Mouse (Mus musculus) heart, postnatal 10 days (tissue): Measurements from ENCODE around the gene Cemip2. TPM values are rescaled to one million over a fixed set of nuclear protein-coding genes. Genes with fewer than 3 reads are reported as not detected.

Source experiments
- DNase-seq, 2 experiments: peaks; one replicate each; pipeline ENCODE4 v3.0.0; 2021
- intact Hi-C: fragments of 180-260 bp; cut with DNase I; formaldehyde crosslinking; loops from one replicate; pipeline ENCODE4 v1.15.1; 2025
- total RNA-seq, 2 experiments: library from RNA; stranded (reverse); gene quantifications; 2 replicates each; pipeline ENCODE4 v1.2.3; 2021

Cemip2 gene
- 10 to 100 TPM; 30.1 to 31.4 TPM for total RNA-seq

DNA sequence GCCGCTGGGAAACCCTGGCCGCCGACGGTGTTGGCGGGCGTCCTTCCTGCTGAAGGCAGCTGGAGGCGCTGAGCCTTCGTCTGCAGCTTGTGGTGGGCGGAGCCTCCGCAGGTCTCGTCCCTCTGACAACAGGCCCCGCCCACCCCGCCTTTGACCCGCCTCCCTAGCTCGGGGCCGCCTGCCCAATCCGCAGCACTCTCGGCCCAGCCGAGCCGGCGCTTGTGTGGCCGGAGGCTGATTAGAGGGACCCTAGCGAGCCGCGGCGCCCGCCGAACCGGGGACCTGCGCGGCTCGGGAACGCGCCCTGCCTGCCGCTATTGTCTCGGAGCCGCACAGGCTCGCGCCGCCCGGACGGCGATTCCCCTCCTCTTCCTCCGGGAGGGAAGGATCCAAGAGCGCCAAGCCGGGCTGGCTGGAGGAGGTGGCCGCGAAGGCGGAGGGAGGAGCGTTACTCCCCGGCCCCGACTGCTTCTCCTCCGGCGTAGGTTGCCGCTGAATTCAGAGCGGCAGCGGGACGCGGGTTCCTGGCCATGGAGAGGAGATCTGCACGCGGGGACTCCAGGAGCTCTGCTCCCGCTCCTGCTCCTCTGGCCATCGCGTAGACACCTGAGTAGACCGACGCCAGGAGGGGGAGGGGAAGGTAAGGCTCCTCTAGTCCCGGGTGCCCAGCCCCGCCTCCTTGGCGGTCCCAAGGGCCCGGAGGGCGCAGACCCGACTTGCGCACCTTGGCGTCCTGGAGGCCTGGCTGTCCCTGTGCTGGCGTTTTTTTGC lies at the start of gene Cemip2:
Gene Cemip2, plus strand, starts transcription at position 196 of the 771 bp plus-strand sequence.
- DNase-seq: peak; percentile 97
- intact Hi-C loops: loop anchor here (2.0 to 5.0 kb wide), 5 partner anchors 20 to 524 kb away; no protein-coding TSS in a partner anchor

GRCm38 (mm10) chr19:21728342-21728741 lies 49.8 kb upstream of the Cemip2 start:
- intact Hi-C loops: no loop called here
- no peak for DNase-seq

DNA sequence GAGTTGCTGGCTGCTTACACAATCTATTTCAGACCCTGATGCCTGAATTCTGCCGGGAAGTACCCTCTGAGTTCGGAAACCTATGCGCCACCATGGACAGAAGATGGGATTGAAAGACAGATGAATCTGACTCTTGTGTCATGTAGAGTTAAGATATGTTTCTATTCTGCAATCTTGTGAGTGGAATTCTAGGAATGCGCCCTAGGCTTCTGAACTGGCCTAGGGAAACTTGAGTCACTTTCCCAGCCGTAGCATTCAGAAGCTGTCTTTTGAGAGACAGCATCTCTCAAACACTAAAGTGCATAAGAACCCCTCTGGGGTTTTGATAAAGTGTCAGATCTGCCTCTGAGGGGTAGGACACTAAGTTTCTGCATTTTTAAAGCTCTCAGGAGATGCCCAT lies 46.3 kb upstream of the Cemip2 start:
- DNase-seq: no peak
- intact Hi-C loops: loop anchor here (5.0 kb wide), 1 partner anchor 160 kb away; no protein-coding TSS in a partner anchor

DNA sequence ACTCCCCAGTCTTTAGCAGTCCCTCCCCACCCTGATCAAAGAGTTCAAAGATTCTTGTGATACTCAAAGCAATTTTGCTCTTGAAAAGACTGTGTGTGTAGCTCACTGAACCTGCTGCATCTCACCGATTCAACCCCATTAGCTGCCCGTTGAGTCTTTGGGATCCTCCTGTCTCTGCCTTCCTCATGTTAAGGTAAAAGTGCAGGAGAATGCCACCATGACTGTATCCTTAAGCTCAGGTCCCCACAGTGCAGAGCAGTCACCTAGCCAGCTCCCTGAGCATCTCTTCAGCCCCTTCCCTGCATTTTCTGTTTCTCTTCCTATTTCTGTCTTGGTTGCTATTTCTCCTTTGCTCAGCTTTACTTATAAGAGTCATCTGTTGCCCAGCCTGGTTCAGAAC lies 45.0 kb upstream of the Cemip2 start:
- intact Hi-C loops: loop anchor here (5.0 kb wide), 1 partner anchor 161 kb away; no protein-coding TSS in a partner anchor
- no peak for DNase-seq

- intact Hi-C loops: loop anchor here (1.0 to 5.0 kb wide), 3 partner anchors 162 to 570 kb away; no protein-coding TSS in a partner anchor
- peak; percentile 50 to 64 for DNase-seq
Measured at GRCm38 (mm10) chr19:21734112-21734511, 44.0 kb upstream of the Cemip2 start.

DNA sequence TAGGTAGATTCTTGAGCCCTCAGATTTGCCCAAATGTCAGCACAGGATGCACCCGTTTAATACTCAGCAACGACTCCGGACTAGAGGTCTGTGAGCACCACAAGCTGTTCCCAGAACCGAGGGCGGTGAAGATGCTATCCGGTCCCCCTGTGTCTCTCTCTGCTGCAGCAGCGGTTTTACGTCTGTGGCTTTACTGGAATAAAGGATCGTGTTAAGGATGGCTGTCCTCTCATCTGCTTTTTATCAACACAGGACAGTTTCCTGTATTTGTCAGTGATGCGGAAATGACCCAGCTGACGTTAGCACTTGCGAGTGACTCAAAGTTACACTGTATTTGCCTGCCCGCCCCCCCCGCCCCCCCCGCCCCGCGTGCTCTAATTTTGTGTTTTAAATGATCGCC lies 40.7 kb upstream of the Cemip2 start:
- intact Hi-C loops: loop anchor here (5.0 kb wide), 1 partner anchor 85 kb away; the partner anchor contains the start of genes 1110059E24Rik and Abhd17b
- DNase-seq: peak; percentile 40 to 60

GRCm38 (mm10) chr19:21737881-21738590 lies 40.1 kb upstream of the Cemip2 start:
- intact Hi-C loops: loop anchor here (5.0 kb wide), 1 partner anchor 86 kb away; the partner anchor contains the start of genes 1110059E24Rik and Abhd17b

DNA sequence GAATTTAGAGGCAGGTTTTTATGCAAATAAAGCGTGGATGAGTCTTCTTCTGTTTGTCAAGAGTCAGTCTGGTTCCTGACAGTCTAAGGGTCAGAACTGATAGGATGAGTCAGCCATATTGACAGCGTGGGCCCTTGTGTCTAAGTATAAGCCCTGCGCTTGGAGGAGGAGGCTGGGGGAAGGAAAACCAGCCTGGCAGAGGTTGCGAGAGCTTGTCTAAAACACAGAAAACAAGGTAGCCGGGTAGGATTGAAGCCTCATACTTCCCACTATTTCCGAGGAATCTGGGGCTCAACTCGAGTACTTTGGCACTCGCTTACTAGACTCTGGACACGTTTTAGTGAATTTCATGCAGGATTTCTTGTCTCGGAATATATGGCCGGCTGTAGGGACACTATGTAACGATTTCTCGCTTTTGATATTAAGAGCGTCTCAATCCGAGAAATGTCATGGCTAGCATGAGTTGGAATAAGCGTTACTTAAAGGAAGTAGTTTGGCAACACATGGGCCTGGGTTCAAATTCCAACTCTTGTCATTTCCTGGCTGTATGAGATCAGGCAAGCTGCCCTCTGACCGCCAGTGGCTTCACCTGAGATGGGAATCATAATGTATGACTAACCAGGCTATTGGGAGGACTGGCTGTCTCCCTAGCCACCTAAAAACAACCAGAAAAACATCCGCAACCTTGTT lies 39.4 kb upstream of the Cemip2 start:
- intact Hi-C loops: loop anchor here (5.0 kb wide), 1 partner anchor 86 kb away; the partner anchor contains the start of genes 1110059E24Rik and Abhd17b
- DNase-seq: no peak

More at GRCm38 (mm10) chr19:21737881-21738590, 40.1 kb upstream of the Cemip2 start:
- peak; percentile 76 for DNase-seq

DNA sequence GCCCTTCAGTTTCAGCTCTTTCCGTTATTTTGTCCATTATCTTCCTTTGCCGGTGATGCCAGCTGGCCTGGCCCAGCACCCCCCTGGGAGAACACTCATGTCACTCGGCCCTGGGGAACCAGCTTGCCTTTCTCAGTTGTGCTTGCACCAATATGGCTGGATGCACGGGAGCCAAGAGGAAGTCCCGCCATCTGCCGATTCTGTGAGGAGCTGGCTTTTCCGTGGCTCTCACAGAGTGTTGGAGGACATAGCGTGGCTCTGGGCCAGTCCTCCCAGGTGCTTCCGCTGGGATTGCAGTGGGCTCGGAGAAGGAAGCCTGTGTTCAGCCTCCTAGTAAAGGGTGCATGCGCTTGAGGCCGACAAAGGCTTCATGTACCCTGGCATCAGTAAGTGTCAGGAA lies 36.0 kb upstream of the Cemip2 start:
- peak; percentile 19 to 41 for DNase-seq
- intact Hi-C loops: no loop called here

DNA sequence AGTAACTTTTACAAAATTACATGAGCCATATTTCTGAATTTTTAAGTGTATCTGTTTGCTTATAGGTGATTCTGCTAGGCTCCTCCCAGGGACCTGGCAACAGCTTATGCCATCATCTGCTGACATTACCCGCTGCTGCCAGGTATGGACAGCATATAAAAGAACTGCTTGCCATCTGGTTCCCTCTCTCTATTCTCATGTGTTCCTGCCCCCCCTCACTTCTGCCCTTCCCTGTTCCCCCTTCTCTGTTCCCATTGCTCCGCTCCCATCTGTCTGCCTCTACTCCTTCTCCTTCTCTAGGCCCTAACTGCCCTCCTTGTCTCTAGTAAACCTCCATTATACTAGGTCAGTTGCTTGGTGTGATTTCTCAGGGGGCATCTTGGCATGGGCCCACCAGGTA lies 32.6 kb upstream of the Cemip2 start:
- intact Hi-C loops: loop anchor here (5.0 kb wide), 1 partner anchor 562 kb away; no protein-coding TSS in a partner anchor
- no peak for DNase-seq

GRCm38 (mm10) chr19:21747356-21747755 lies 30.8 kb upstream of the Cemip2 start:
- intact Hi-C loops: loop anchor here (1.0 to 5.0 kb wide), 3 partner anchors 176 to 560 kb away; no protein-coding TSS in a partner anchor
- DNase-seq: peak; percentile 71 to 84

- intact Hi-C loops: no loop called here
- no peak for DNase-seq
Measured at GRCm38 (mm10) chr19:21750154-21750553, 28.0 kb upstream of the Cemip2 start.

DNA sequence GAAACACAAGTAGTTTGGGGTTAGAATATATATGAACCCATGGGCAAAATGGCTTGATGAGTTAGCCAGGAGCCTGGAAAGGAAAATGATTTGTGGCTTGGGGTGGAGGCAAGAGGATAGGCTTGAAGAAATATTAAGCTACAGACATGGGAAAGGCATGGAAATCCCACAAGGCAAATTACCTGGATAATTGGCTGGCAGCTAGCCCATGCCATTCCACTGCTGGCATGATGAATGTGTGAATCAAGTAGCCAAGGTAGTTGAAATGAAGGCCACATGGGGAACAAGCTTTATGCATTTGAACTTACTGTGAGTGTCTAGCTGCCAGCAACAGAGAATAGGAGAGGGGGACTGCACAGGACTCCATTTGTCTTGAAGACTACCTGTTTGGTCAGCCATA lies 16.5 kb upstream of the Cemip2 start:
- intact Hi-C loops: no loop called here
- DNase-seq: no peak

DNA sequence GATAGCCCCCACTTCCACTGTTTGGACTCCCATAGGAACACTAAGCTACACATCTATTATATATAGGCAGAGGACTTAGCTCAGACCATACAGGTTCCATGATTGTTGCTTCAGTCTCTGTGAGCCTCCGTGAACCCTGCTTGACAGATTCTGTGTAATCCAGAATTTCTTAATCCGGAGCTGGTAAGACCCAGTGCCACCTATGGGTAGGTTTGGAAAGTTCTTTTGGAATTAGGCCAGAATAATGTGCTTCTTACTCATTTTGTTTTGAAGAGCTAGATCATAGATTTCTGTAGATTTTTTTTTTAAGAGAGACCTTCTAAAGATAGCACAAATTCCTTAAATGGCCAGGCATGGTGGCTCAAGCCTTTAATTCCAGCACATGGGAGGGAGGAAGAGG lies 14.1 kb upstream of the Cemip2 start:
- intact Hi-C loops: no loop called here
- DNase-seq: no peak

DNA sequence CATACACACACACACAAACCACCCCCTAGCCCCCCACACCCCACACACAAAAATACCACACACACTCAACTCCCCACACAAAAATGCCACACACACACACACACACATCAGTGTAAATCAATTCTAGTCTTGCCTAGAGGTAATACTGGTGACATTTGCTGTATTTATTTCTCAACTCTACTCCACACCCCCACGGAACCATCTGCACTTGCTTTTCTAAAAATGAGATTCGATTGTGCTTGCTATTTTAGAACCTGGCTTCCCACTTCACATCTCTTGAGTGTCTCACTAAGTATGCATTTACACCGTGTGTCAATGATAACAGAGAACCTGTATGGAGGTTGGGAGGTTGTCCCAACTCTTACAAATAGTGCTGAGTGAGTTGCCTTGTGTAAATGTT lies 13.4 kb upstream of the Cemip2 start:
- DNase-seq: no peak
- intact Hi-C loops: no loop called here

DNA sequence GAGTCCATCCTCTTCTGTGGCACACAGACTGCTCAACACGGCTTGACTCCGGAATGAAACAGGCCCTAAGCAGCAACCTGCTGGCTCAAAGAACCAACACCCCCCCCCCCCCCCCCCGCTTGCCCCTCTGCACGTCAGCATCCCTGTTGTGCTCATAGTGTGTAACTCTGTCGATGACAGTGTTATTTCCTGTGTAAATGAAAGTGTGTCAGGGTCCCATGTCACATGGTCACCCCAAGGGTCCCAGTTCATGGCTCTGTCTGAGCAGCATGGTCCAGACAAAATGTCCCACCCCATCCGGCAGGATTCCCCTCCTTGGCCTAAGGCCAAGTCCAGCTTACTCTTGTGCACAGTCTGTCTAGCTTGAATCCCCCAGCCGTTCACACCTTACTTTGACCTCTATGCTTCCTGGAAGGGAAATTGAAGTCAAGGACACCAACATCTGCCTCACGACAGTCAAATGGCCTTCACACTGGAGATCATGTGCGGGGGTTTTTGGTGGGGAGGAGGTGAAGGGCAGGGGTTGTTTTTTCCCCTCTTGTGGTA lies 10.6 kb upstream of the Cemip2 start:
- DNase-seq: no peak

GRCm38 (mm10) chr19:21769796-21770195 lies 8.3 kb upstream of the Cemip2 start:
- intact Hi-C loops: no loop called here

More for the DNA sequence above, 10.6 kb upstream of the Cemip2 start:
- intact Hi-C loops: no loop called here

DNA sequence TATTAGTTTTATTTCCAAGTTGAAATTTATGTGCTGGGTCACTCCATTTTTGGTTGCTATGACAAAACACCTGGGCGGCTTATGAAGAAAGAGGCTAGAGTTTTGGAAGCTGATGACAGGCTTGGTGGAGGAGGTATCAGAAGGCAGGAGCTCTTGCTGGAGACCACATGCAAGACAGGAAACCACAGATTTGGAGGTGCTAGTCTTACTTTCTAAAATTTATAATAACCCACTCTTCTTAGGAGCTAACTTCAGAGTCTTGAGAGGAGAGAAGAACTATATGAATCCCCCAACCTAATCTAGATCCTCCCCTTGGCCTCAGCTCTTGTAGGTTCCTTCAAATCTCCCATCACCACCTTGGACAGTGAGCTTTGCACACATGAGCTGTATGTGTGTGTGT lies 6.6 kb upstream of the Cemip2 start:
- intact Hi-C loops: no loop called here
- no peak for DNase-seq

More at GRCm38 (mm10) chr19:21769796-21770195, 8.3 kb upstream of the Cemip2 start:
- no peak for DNase-seq

- intact Hi-C loops: no loop called here
Measured at GRCm38 (mm10) chr19:21773621-21774020, 4.5 kb upstream of the Cemip2 start.

DNA sequence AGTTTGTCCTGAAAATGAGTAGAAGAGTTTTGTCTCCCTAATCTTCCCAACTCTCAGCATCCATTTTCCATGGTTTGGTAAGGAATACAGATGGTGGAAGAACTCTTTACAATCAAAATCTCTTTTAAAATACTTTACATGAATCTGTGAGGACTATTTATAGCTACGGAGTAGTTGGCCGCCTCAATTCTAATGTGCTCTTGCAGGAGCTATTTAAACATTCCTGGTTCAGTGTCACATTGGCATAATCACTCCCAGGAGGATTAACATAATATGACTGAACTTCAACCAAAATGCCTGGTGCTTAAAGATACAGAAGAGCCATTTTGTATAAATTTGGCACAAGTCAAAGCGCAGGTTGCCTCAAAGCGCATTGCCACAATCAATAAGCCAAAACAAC lies 2.5 kb upstream of the Cemip2 start:
- DNase-seq: no peak
- intact Hi-C loops: loop anchor here (5.0 kb wide), 3 partner anchors 47 to 527 kb away; no protein-coding TSS in a partner anchor

More at GRCm38 (mm10) chr19:21773621-21774020, 4.5 kb upstream of the Cemip2 start:
- no peak for DNase-seq
